Mouse (Mus musculus): ENCODE measurements around the gene Malsu1.

Malsu1 gene

GRCm38 (mm10) chr6:49073304-49074116 is at the start of gene Malsu1:
Gene Malsu1, plus strand, starts transcription at chr6:49073795.
- DNase-seq (ENCODE audit: low spot score) = peak; percentile 92

DNA sequence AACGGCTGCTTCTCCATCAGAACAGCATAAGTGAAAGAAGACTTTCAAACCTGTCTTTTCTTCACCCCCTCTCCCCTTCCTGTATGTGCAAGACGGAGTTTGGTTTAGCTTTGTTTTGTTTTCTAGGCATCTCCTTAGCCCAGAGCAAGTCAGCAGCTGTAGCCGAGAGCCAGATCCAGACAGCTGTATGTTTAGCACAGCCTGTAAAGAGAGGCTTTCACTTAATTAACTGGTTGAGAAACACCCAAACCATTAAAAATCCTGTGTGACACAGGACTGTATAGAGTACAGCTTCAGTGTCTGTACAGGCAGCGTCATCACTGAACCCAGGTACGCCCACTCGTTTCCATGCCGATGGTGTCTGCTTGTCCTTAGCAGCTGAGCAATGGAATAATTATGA is 48.3 kb upstream of the Malsu1 start:
- DNase-seq (ENCODE audit: low spot score) = no peak

DNA sequence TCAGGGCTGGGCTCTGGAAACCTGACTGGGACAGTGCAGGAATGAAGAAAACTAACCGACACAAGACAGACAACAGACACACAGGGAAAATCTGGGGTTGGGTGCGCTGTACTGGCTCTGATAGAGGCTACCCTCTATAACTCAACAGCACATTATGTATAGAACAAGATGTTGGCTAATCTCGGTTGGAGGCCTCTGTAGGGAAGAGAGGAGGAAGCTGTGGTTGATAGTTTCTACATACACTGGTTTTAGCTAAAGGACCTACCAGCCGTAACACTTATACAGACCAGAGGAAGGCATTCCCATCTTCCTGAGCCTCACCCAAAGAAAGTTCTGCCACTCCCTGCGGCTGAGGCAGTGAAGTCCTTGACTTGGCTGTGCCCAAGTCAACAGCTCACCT is 47.1 kb upstream of the Malsu1 start:
- DNase-seq (ENCODE audit: low spot score) = no peak

DNA sequence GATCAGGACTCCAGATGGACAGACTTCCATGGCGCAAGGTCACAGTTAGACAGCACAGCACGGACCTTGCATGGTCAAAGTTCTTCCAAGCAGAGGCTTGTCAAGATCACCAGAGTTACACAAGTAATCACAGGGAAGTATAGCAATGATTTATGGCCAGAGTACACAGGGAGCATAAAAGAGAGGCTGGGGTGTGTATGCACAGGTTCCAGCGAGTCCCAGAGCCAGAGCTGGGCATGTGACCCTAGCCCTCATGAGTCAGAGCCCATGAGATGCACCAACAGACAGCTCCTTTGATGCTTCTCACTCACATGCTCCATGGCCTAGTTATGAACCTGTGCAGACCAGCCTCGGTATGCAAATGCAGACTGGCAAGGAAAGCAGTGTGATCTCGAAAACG is 45.6 kb upstream of the Malsu1 start:
- DNase-seq (ENCODE audit: low spot score) = no peak

DNA sequence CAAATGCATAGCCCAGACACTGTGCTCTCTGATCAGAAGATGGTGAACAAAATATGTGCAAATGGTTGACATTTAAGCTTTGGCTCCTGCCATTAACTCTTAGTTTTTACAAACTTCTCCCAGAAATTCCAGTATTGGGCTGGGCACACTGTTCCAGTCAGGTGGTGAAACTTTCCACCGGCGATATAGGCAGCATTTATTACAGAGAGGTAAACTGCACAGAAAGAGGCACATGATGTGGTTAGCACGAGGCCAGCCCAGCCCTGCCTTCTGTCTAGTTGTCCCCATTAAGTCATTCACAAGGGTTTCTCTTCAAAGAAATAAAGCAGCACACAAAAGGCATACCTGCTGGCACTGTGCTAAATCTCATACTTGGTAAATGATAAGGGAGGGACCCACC is 44.9 kb upstream of the Malsu1 start:
- DNase-seq (ENCODE audit: low spot score) = no peak

- DNase-seq (ENCODE audit: low spot score) = no peak
Observed at GRCm38 (mm10) chr6:49031230-49031629, 42.4 kb upstream of the Malsu1 start.

DNA sequence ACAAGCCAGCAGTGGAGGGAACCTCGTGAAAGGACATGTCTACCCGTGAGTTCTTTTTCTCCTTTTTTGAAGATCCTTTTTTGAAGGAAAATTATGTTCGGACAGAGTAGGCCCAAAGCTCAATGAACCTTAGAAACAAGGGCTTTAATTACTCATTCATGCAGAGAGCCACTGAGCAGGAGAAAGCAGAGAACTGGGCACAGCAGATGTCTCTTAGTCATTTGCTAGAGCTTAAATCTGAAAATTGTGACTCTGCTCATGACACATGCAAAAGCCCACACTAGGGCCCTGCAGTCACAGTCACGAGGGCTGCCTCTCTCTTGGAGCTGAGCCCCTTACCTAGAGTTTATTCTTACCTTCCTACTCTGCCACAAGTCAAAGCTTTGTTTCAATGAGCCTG is 40.8 kb upstream of the Malsu1 start:
- DNase-seq (ENCODE audit: low spot score) = no peak

- no peak for DNase-seq (ENCODE audit: low spot score)
Observed at GRCm38 (mm10) chr6:49036275-49037267, 37.0 kb upstream of the Malsu1 start, which contains the start of gene Gpnmb. Gene Gpnmb, plus strand, starts transcription at chr6:49036546.

- DNase-seq (ENCODE audit: low spot score) = no peak
Observed at GRCm38 (mm10) chr6:49037268-49037662, 36.3 kb upstream of the Malsu1 start.

GRCm38 (mm10) chr6:49039470-49040180 is 34.0 kb upstream of the Malsu1 start:
- no peak for DNase-seq (ENCODE audit: low spot score)

- no peak for DNase-seq (ENCODE audit: low spot score)
Observed at GRCm38 (mm10) chr6:49046502-49046901, 27.1 kb upstream of the Malsu1 start.

DNA sequence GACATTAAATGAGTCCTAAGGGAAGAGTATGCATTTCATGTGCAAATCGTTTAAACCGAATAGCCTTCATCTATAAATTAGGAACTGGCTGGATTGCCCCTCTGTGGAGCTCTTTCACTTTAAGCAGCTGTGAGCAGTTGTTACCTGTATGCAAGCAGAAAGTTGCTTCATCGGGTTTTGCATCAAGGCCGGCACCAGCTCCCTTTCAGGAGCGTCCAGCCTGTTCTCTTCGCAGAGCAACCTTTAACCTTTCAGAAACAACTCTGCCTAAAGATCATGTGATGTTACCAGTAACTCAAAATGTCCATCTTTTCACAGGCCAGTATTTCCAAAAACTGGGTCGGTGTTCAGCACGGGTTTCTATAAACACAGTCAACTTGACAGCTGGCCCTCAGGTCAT is 26.6 kb upstream of the Malsu1 start:
- DNase-seq (ENCODE audit: low spot score) = no peak

DNA sequence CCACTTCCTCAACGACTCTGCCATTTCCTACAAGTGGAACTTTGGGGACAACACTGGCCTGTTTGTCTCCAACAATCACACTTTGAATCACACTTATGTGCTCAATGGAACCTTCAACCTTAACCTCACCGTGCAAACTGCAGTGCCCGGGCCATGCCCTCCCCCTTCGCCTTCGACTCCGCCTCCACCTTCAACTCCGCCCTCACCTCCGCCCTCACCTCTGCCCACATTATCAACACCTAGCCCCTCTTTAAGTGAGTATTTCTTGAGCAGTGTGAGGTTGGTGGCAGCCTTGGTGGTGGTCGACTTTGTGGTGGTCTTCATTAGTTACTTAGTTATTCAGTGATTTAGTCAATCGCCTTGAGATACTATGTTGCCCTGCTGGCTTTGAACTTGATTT is 25.7 kb upstream of the Malsu1 start:
- no peak for DNase-seq (ENCODE audit: low spot score)

DNA sequence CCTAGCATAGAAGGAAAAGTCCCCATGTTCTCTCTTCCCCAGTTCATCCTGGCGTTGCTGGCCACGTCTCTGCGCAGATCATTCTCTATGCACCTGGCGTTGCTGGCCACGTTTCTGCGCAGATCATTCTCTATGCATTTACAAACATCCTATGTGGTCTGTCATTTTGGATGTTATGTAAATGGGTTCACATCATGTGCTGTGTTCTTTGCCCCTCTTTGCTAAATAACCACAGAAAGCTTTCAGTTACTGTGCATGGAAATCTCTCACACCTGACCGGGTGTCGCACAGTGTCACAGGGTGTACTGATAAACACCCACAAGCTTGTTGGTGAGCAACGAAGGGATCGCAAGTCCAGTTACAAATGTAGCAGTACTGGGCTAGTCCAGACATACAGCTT is 25.2 kb upstream of the Malsu1 start:
- DNase-seq (ENCODE audit: low spot score) = no peak

GRCm38 (mm10) chr6:49050677-49051410 is 22.8 kb upstream of the Malsu1 start:
- no peak for DNase-seq (ENCODE audit: low spot score)

DNA sequence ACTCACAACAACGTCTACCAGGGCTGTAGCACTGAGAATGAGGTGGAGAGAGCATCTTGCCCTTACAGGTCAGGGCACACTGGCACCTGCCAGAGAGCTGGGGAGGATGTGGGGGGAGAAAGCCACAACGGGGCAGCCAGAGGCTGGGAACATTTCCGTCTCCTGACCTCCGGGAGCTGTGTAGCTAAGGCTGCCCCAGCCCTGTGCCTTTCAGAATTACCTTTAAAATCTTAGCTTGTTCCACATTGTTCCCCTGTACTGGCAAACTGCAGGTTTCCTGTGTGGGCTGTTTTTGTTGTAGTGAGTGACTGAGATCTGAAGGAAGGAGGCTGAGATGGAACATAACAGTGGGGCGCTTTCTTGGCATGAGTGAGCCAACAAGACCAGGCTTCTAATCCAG is 21.4 kb upstream of the Malsu1 start:
- no peak for DNase-seq (ENCODE audit: low spot score)

DNA sequence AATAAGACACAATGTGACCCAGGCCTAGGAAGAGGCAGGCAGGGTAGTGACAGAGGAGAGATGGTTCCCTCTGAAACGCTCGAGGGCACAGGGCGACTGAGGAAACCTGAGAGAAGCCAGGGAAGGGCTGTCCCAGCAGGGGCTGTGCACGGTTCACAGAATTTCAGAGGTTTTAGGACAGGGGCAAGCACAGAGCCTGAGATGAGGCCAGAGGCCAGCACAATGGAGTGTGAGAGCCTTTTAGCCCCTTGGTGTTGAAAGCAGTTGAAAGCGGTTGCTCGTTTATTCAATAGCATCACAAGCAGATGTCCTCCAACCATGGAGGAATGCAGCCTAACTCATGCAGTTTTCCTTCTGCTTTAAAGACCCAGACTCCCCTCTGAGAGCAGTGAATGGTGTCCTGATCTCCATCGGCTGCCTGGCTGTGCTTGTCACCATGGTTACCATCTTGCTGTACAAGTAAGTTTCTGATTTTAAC is 18.3 kb upstream of the Malsu1 start:
- DNase-seq (ENCODE audit: low spot score) = no peak

DNA sequence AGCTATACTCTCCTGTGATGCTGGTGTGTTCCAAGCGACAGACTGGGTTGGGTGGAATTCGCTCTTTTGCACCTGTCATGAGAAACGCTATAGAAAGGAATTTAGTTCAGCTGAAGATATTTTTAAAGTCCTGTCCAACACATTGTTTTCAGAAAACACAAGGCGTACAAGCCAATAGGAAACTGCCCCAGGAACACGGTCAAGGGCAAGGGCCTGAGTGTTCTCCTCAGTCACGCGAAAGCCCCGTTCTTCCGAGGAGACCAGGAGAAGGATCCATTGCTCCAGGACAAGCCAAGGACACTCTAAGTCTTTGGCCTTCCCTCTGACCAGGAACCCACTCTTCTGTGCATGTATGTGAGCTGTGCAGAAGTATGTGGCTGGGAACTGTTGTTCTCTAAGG is 17.6 kb upstream of the Malsu1 start:
- no peak for DNase-seq (ENCODE audit: low spot score)

DNA sequence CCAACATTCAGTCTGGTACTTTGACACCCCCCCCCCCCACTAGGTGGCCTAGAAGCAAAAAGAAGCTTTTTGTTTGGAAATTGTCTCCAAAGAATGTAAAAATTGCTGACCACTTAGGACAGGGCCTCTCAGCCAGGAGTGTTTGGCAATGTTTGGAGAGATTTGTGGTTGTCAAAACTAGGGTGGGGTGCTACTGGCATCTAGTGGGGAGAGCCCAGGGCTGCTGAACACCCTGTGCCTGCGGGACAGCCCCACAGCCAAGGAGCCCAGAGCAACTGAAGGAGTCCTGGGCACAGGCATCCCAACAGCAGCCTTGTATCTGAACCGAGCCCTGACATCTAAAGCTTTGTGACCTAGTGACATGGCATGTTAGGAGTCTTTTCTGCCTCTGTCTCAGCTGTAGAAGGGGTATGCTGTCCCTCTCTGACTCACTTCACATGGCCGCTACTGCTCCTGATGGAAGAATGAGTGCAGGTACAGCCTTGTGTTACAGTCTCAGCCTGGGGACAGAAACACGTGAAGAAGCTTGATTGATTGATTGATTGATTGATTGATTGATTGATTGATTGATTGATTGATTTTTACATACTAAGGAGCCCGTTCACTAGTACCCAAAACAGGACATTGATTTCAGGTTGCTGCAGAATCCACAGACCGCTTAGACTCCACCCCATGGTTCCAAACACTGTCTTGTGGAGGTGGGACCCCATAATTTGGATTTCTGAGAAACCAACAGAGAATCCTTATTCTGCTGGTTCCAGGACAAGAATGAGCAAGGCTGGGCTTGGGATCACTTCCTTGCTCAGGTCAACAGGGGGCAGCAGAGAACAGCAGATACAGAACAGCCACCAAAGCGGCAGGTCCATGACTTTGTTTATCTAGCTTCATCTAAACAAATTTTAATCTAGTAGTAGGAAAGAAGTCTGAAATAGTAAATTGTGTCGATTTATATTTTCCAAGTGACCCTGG is 16.3 kb upstream of the Malsu1 start:
- DNase-seq (ENCODE audit: low spot score) = peak; percentile 66

DNA sequence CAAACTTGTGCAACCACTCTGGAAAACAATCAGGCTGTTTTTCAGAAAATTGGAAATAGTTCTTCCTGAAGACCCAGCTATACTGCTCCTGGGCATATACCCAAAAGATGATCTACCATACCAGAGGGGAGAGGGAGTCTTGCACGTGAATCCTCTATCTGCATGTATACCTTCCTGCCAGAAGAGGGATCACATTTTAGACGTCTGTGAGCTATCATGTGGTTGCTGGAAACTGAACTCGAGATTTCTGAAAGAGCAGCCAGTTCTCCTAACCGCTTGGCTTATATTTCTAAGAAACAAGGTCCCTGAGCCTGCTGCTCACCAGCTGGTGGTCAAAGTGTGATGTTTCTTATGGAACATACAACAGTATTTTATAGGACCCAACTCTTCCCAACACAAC is 5.2 kb upstream of the Malsu1 start:
- DNase-seq (ENCODE audit: low spot score) = no peak
